Mouse (Mus musculus): ENCODE data around the gene Itk.

GRCm38 (mm10) chr11:46377819-46378782 is 11.2 kb downstream of the Itk start:
- TF ChIP-seq CTCF (IDR thresholded peaks at IDR 0.05; ENCODE audit: extremely low read depth, insufficient read length, insufficient replicate concordance, low read depth, low read length), result no peak
- no peak for TF ChIP-seq POLR2A (IDR thresholded peaks at IDR 0.05; ENCODE audit: low read depth, low read length)
